Mouse (Mus musculus) adrenal gland, postnatal 14 days (tissue): Measurements from ENCODE around the gene Iqce. TPM values are rescaled to one million over a fixed set of nuclear protein-coding genes. Genes with fewer than 3 reads are reported as not detected.

Experiments
- DNase-seq: peaks from one replicate; pipeline ENCODE4 v3.0.0; 2021; ENCODE audit warnings: mixed read lengths
- total RNA-seq: library from RNA; stranded (reverse); gene quantifications from 2 replicates; pipeline ENCODE4 v1.2.3, GENCODE M21; 2021

Gene Iqce
- total RNA-seq, 1 experiment from 2014 or later: 19.0 TPM

DNA sequence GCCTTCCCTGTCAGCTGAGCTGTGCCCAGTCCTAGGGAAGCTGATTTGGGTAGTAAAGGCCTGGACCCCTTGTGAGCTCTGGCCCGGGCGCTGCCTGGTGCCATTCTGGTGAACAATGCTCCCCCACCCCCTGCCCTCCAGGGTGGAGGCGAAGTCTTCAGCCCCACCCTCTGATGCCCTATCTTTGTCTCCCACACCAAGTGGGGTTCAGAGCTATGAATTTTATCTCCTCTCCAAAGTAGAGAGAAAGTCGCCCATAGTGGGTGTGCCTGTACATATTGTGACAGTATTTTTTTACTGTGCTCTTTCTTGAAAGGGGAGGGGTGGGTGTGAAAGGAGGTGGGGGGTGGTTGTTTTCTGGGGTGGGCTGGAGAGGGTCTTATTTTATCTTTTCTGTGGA lies 87.3 kb downstream of the Iqce start:
- no peak for DNase-seq

DNA sequence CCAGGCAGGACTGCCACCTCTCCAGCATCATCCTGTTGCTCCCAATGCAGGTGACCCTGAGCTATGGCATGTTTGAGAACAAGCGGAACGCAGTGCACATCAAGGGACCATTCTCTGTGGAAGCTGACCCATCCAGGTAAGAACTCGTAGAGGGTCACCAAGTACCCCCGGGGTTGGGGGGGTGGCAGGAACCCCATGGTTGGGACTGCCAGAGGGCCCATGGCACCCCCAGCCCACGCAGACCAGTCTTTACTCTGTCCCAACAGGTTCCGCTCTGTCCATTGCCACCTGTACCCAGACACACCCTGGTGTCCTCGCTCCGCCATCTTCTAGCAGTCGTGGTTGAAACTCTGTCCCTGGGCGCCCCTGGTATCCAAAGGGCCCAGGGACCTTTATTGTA lies 88.0 kb downstream of the Iqce start:
- no peak for DNase-seq

DNA sequence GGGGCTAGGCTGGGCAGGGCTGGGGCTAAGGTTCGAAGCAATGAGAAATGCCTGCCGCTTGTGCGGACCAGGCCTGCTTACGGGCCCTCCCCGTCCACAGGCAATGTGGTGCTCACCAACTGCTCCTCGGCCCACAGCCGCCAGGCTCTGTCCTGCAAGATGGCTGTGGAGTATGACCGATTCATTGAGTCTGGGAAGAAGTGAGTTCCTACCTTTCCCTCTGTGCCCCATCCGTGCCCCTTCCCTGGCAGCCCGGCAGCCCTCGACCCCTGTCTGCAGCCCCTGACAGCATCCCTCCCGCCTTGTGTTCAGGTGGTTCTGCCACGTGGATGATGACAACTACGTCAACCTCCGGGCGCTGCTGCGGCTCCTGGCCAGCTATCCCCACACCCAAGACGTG lies 90.0 kb downstream of the Iqce start:
- no peak for DNase-seq

Other genes starting within 250 kb of the Iqce start
- gene Chst12, start 196.8 kb downstream of the Iqce start, total RNA-seq: 8.3 and 12.9 TPM in 2 replicates
- gene Grifin, start 137.3 kb downstream of the Iqce start, total RNA-seq: not detected in 2 replicates
- gene Lfng, start 95.1 kb downstream of the Iqce start, total RNA-seq: 13.7 and 26.8 TPM in 2 replicates
- gene Ttyh3, start 53.3 kb downstream of the Iqce start, total RNA-seq: 72.5 and 83.6 TPM in 2 replicates
- 16.8 and 19.6 TPM in 2 replicates for gene Brat1, start 2.6 kb upstream of the Iqce start, total RNA-seq
- gene Amz1, start 21.7 kb upstream of the Iqce start, total RNA-seq: 0.53 and 0.85 TPM in 2 replicates
- 114 and 117 TPM in 2 replicates for gene Gna12, start 128.1 kb upstream of the Iqce start, total RNA-seq